Mouse (Mus musculus) ES-E14 (cell line): Measurements from ENCODE around the gene Senp1. TPM values are rescaled to one million over a fixed set of nuclear protein-coding genes. Genes with fewer than 3 reads are reported as not detected.

ENCODE experiments used
- DNase-seq: peaks from one replicate; pipeline ENCODE4 v3.0.0-alpha.2; 2013; ENCODE audit warnings: low read depth, low spot score
- H3K27ac ChIP-seq: 2 replicates; pipeline ENCODE4 v1.5.1; 2012; ENCODE audit warnings: low read depth, mild to moderate bottlenecking, low read length, moderate library complexity, mixed read lengths; ENCODE audit not compliant: poor library complexity, insufficient read depth, severe bottlenecking
- H3K36me3 ChIP-seq: 2 replicates; pipeline ENCODE4 v1.6.1; 2012; ENCODE audit warnings: mild to moderate bottlenecking, low read length, moderate library complexity, mixed read lengths; ENCODE audit not compliant: control insufficient read depth, poor library complexity, insufficient read depth, severe bottlenecking
- H3K4me1 ChIP-seq, 2 experiments: fragments of 150-350 bp in 1 of 2; sonication (generic) in 1 of 2; 2 replicates each; pipeline ENCODE4 v1.6.1; 2012; ENCODE audit warnings: low read length in 2 of 2, mild to moderate bottlenecking in 1 of 2, mixed read lengths in 1 of 2; ENCODE audit not compliant: control insufficient read depth in 2 of 2, insufficient read depth in 2 of 2, poor library complexity in 1 of 2
- H3K4me3 ChIP-seq, 2 experiments: fragments of 150-350 bp in 1 of 2; sonication (generic) in 1 of 2; 2 replicates each; pipeline ENCODE4 v1.5.1; 2012; ENCODE audit warnings: low read length in 2 of 2, low read depth in 1 of 2, mild to moderate bottlenecking in 1 of 2, mixed read lengths in 1 of 2; ENCODE audit not compliant: insufficient read depth in 1 of 2, poor library complexity in 1 of 2, severe bottlenecking in 1 of 2
- H3K9ac ChIP-seq: 2 replicates; pipeline ENCODE4 v1.6.1; 2012; ENCODE audit warnings: low read depth, mild to moderate bottlenecking, low read length, mixed read lengths; ENCODE audit not compliant: poor library complexity, insufficient read depth, severe bottlenecking
- H3K9me3 ChIP-seq: fragments of 150-350 bp; sonication (generic); 2 replicates; pipeline ENCODE4 v1.6.1; 2012; ENCODE audit warnings: low read depth, mild to moderate bottlenecking, low read length; ENCODE audit not compliant: control insufficient read depth, insufficient read depth
- CHD2 ChIP-seq: IDR thresholded peaks from 2 replicates; pipeline ENCODE4 v1.6.1; 2014; ENCODE audit warnings: mild to moderate bottlenecking, low read depth, low read length, inconsistent platforms
- HCFC1 ChIP-seq: IDR thresholded peaks from 2 replicates; pipeline ENCODE4 v1.6.1; 2012; ENCODE audit warnings: low read length, inconsistent platforms, borderline replicate concordance; ENCODE audit not compliant: insufficient read depth
- MAFK ChIP-seq: IDR thresholded peaks from 2 replicates; pipeline ENCODE4 v1.6.1; 2014; ENCODE audit warnings: mild to moderate bottlenecking, low read depth, low read length, inconsistent platforms; ENCODE audit not compliant: insufficient read depth
- ZC3H11A ChIP-seq: IDR thresholded peaks from 2 replicates; pipeline ENCODE4 v1.6.1; 2012; ENCODE audit warnings: low read depth, mild to moderate bottlenecking, inconsistent platforms, low read length, borderline replicate concordance
- ZNF384 ChIP-seq: IDR thresholded peaks from 2 replicates; pipeline ENCODE4 v1.6.1; 2012; ENCODE audit warnings: low read depth, low read length, inconsistent platforms
- in situ Hi-C, 2 experiments: fragments of 600-800 bp; cut with MboI; formaldehyde crosslinking; loops; one replicate each; pipeline ENCODE4 v1.15.1; 2025; ENCODE audit warnings: low sequenced_read_pairs in 2 of 2, inconsistent platforms in 1 of 2; ENCODE audit not compliant: unreplicated experiment in 2 of 2
- total RNA-seq: library from RNA; depleted of rRNA; stranded (reverse); fragments of 300-350 nt; gene quantifications from 2 replicates; pipeline ENCODE4 v1.2.3, GENCODE M21; 2012

Senp1 gene
- total RNA-seq, 1 experiment, result 27.2 TPM

GRCm38 (mm10) chr15:98114098-98114851 lies 20.7 kb upstream of the Senp1 start:
- no peak for TF ChIP-seq ZC3H11A
- TF ChIP-seq CHD2, result no peak
- TF ChIP-seq ZNF384, result no peak
- no peak for TF ChIP-seq HCFC1
- no peak for TF ChIP-seq MAFK
- in situ Hi-C loops, result no loop called here
- no peaks in the 10 kb centered on the region for H3K9me3 ChIP-seq
- H3K4me1 ChIP-seq, result peaks cover 0 to 28% of the 10 kb centered on the region in 2 experiments; a peak in 2 of 4 replicates
- no peak for DNase-seq
- H3K9ac ChIP-seq, result peak overlapping the region; percentile 18; the same call in 1 of the 2 replicates
- 0 out of 2 replicates have a peak overlapping the region, but pooled peaks have one; percentile 41 for H3K27ac ChIP-seq
- H3K4me3 ChIP-seq, result no peak overlapping the region
- 0 out of 2 replicates have a peak, but pooled peaks cover 1% of the 10 kb centered on the region for H3K36me3 ChIP-seq

DNA sequence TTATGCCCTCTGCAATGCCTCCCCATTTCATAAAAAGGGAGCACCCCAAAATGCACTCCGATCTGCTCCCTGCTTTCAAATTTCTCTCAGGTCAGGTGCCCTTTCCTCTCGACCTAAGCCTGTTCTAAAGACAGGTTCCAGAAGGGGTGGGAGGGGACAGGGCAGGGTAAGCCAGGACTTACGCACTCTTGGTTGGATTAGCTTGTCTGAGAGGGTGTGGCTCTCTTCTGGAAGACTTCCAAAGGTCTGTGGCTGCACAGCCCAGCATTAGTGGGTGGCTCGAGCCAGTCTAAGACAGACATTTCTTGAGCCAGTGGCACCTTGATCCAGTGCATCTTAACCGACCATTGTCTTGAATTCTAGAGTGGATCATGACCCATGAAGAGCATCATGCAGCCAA lies 18.2 kb upstream of the Senp1 start:
- no peaks in the 10 kb centered on the region for H3K36me3 ChIP-seq
- no peaks in the 10 kb centered on the region for H3K9me3 ChIP-seq
- H3K27ac ChIP-seq, result no peak overlapping the region
- no peak overlapping the region for H3K4me3 ChIP-seq
- TF ChIP-seq ZNF384 (no peak), ZC3H11A (no peak)
- no peak for DNase-seq
- in situ Hi-C loops, result no loop called here
- no peak overlapping the region for H3K9ac ChIP-seq
- H3K4me1 ChIP-seq, result peaks cover 1 to 29% of the 10 kb centered on the region in 2 experiments; a peak in 2 of 4 replicates

DNA sequence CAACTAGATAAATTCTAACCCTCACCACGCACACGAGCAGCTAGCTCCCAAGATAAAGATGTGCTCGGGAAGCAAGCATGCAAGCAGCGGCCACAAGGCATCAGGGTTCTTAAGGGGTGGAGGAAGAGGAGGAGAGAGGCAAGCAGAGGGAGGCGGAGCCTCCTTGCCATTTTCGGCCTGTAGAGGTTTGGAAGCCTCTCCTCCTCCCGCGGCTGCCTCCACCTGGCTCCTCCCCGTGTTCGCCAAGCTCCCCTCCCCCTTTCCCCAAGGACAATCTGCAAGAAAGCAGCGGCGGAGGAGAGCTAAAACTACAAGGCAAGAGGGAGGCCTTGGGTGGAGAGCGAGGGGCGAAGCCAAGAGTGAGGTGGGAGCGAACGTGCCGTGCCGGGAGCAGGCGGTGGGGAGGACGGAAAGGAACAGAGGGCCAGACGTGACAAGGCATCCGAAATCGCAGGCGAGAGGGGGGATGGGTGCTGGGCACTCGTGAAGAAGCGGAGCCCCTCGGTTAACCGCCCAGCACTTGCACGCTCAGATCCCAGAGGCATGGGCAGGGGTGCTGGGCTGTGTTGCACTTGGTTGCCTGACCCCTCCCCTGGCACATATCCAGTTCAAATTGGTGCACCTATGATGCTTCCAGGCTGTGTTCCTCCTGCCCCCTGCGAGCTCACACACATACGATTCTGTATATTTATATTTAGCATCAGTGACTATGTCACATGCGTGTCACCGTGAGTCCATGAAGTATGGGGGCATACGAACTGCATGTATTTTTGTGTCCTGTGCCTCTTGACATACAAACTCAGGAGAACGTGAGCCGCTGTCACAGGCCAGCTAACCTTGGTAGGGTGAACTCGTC lies 15.0 kb upstream of the Senp1 start:
- H3K4me1 ChIP-seq, result peaks cover 1 to 14% of the 10 kb centered on the region in 2 experiments; a peak in 2 of 4 replicates
- peak overlapping the region; percentile 35; the same call in 1 of the 2 replicates for H3K27ac ChIP-seq
- no peaks in the 10 kb centered on the region for H3K36me3 ChIP-seq
- TF ChIP-seq ZC3H11A, result no peak
- TF ChIP-seq HCFC1, result 0 out of 2 replicates have a peak, but pooled peaks have one; percentile 28
- H3K9me3 ChIP-seq, result no peaks in the 10 kb centered on the region
- in situ Hi-C loops, result no loop called here
- H3K4me3 ChIP-seq, result peak overlapping the region; percentile 73 to 82
- H3K9ac ChIP-seq, result peak overlapping the region; percentile 80
- peak; percentile 91 for DNase-seq

DNA sequence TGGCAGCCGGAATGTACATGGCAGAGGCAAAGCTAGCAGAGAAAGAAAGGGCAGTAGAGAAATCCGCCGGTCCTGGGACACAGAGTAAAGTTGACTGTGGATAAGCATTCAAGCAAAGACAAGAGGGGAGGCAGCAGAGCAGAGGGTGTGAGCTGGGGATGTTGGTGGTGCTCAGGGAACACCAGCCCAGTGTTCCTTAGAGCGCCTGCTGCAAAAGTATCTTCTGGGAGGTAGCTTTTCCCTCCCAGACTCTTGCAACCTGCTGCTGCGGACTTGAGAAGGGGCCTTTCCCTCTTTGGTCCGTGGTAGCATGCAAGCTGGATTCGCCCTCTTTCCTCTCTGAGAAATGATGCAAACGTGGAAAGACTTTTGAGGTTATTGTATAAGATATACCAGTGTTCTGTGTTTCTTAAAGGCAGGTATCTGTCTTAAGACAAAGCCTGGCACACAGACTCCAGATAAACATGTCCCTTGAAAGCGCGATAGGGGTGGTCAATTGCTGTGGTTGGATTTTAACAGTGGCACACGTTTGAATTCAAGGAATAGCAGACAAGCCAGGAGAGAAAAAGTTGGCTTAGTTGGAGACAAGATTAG lies 14.3 kb upstream of the Senp1 start:
- peak overlapping the region; percentile 24 to 73; a peak in 3 of 4 replicates for H3K4me3 ChIP-seq
- H3K27ac ChIP-seq, result no peak overlapping the region
- in situ Hi-C loops, result no loop called here
- H3K36me3 ChIP-seq, result no peaks in the 10 kb centered on the region
- DNase-seq, result no peak
- peaks cover 1 to 14% of the 10 kb centered on the region in 2 experiments; a peak in 2 of 4 replicates for H3K4me1 ChIP-seq
- no peaks in the 10 kb centered on the region for H3K9me3 ChIP-seq
- H3K9ac ChIP-seq, result no peak overlapping the region
- TF ChIP-seq HCFC1 (no peak), ZC3H11A (no peak), ZNF384 (no peak), CHD2 (no peak), MAFK (no peak)
